Mouse (Mus musculus): ENCODE results near the gene Cap2. TPM values are rescaled to one million over a fixed set of nuclear protein-coding genes. Genes with fewer than 3 reads are reported as not detected.

Gene Cap2
- polyA plus RNA-seq, 1 experiment from 2014 or later = 182 TPM

GRCm38 (mm10) chr13:46669048-46669619, 167.5 kb downstream of the Cap2 start, which contains the start of gene Fam8a1:
Gene Fam8a1 (plus strand): TSS chr13:46669522.
- H3K4me3 ChIP-seq (ENCODE audit: low read length) = peak within 1 kb of the TSS; percentile 88
- peak within 1 kb of the TSS; percentile 95 for H3K9ac ChIP-seq (ENCODE audit: low read length)
- no peaks in the 10 kb centered on the region for H3K27me3 ChIP-seq (ENCODE audit: control insufficient read depth, insufficient read depth, low read length)
- peaks cover 9% of the 10 kb centered on the region for H3K36me3 ChIP-seq (ENCODE audit: control insufficient read depth, insufficient read depth)
- WGBS = 1% methylated on average over 46 of the region's 46 CpGs
- no peaks in the 10 kb centered on the region for H3K9me3 ChIP-seq (replicated peaks; ENCODE audit: control insufficient read depth, low read length)
- H3K4me2 ChIP-seq (ENCODE audit: low read depth, low read length) = peak within 1 kb of the TSS; percentile 82
- H3K27ac ChIP-seq (ENCODE audit: low read length) = peak within 1 kb of the TSS; percentile 83
- H3K4me1 ChIP-seq (ENCODE audit: control insufficient read depth, insufficient read depth, low read length) = peaks cover 7% of the 10 kb centered on the region
- peak; percentile 96 for ATAC-seq (replicated peaks; ENCODE audit: extremely low read depth, insufficient read depth, low FRiP score)

GRCm38 (mm10) chr13:46669620-46670271, 168.1 kb downstream of the Cap2 start:
- Histone ChIP-seq H3K9me3 (replicated peaks; ENCODE audit: control insufficient read depth, low read length) (no peaks in the 10 kb centered on the region), H3K27ac (ENCODE audit: low read length) (peak overlapping the region; percentile 83), H3K4me1 (ENCODE audit: control insufficient read depth, insufficient read depth, low read length) (peaks cover 10% of the 10 kb centered on the region), H3K9ac (ENCODE audit: low read length) (peak overlapping the region; percentile 95), H3K27me3 (ENCODE audit: control insufficient read depth, insufficient read depth, low read length) (no peaks in the 10 kb centered on the region), H3K4me3 (ENCODE audit: low read length) (peak overlapping the region; percentile 88), H3K4me2 (ENCODE audit: low read depth, low read length) (peak overlapping the region; percentile 82), H3K36me3 (ENCODE audit: control insufficient read depth, insufficient read depth) (peaks cover 15% of the 10 kb centered on the region)
- under 1% methylated on average over 58 of the region's 96 CpGs for WGBS
- ATAC-seq (replicated peaks; ENCODE audit: extremely low read depth, insufficient read depth, low FRiP score) = peak; percentile 55

GRCm38 (mm10) chr13:46670514-46670913, 168.9 kb downstream of the Cap2 start:
- Histone ChIP-seq H3K36me3 (ENCODE audit: control insufficient read depth, insufficient read depth) (peaks cover 22% of the 10 kb centered on the region), H3K9ac (ENCODE audit: low read length) (peak overlapping the region; percentile 95), H3K9me3 (replicated peaks; ENCODE audit: control insufficient read depth, low read length) (no peaks in the 10 kb centered on the region), H3K4me3 (ENCODE audit: low read length) (peak overlapping the region; percentile 88), H3K27ac (ENCODE audit: low read length) (0 out of 2 replicates have a peak overlapping the region, but pooled peaks have one; percentile 3), H3K4me1 (ENCODE audit: control insufficient read depth, insufficient read depth, low read length) (peaks cover 12% of the 10 kb centered on the region), H3K4me2 (ENCODE audit: low read depth, low read length) (peak overlapping the region; percentile 82), H3K27me3 (ENCODE audit: control insufficient read depth, insufficient read depth, low read length) (no peaks in the 10 kb centered on the region)
- 36% methylated on average over 9 of the region's 9 CpGs for WGBS
- ATAC-seq (replicated peaks; ENCODE audit: extremely low read depth, insufficient read depth, low FRiP score) = no peak

- WGBS = 48% methylated on average over 2 of the region's 2 CpGs
Observed at GRCm38 (mm10) chr13:46674601-46675000, 173.0 kb downstream of the Cap2 start.

GRCm38 (mm10) chr13:46677721-46678120, 176.1 kb downstream of the Cap2 start:
- 85% methylated on average over 4 of the region's 4 CpGs for WGBS
- Histone ChIP-seq H3K9ac (ENCODE audit: low read length) (no peak overlapping the region), H3K4me3 (ENCODE audit: low read length) (no peak overlapping the region), H3K36me3 (ENCODE audit: control insufficient read depth, insufficient read depth) (peaks cover 37% of the 10 kb centered on the region), H3K9me3 (replicated peaks; ENCODE audit: control insufficient read depth, low read length) (no peaks in the 10 kb centered on the region), H3K27ac (ENCODE audit: low read length) (no peak overlapping the region), H3K27me3 (ENCODE audit: control insufficient read depth, insufficient read depth, low read length) (no peaks in the 10 kb centered on the region), H3K4me1 (ENCODE audit: control insufficient read depth, insufficient read depth, low read length) (peaks cover 4% of the 10 kb centered on the region; the same call in 1 of the 2 replicates), H3K4me2 (ENCODE audit: low read depth, low read length) (no peak overlapping the region)
- ATAC-seq (replicated peaks; ENCODE audit: extremely low read depth, insufficient read depth, low FRiP score) = no peak

More at GRCm38 (mm10) chr13:46674601-46675000, 173.0 kb downstream of the Cap2 start:
- no peak overlapping the region for H3K4me2 ChIP-seq (ENCODE audit: low read depth, low read length)
- peaks cover 32% of the 10 kb centered on the region for H3K36me3 ChIP-seq (ENCODE audit: control insufficient read depth, insufficient read depth)
- H3K4me3 ChIP-seq (ENCODE audit: low read length) = no peak overlapping the region
- H3K4me1 ChIP-seq (ENCODE audit: control insufficient read depth, insufficient read depth, low read length) = peaks cover 10% of the 10 kb centered on the region
- H3K9me3 ChIP-seq (replicated peaks; ENCODE audit: control insufficient read depth, low read length) = no peaks in the 10 kb centered on the region
- ATAC-seq (replicated peaks; ENCODE audit: extremely low read depth, insufficient read depth, low FRiP score) = no peak
- no peak overlapping the region for H3K9ac ChIP-seq (ENCODE audit: low read length)
- H3K27ac ChIP-seq (ENCODE audit: low read length) = no peak overlapping the region
- H3K27me3 ChIP-seq (ENCODE audit: control insufficient read depth, insufficient read depth, low read length) = no peaks in the 10 kb centered on the region

- 45% methylated on average over 2 of the region's 2 CpGs for WGBS
- H3K4me3 ChIP-seq (ENCODE audit: low read length) = no peak overlapping the region
- H3K4me2 ChIP-seq (ENCODE audit: low read depth, low read length) = no peak overlapping the region
- no peaks in the 10 kb centered on the region; the same call in 1 of the 2 replicates for H3K4me1 ChIP-seq (ENCODE audit: control insufficient read depth, insufficient read depth, low read length)
- H3K27me3 ChIP-seq (ENCODE audit: control insufficient read depth, insufficient read depth, low read length) = no peaks in the 10 kb centered on the region
- H3K9me3 ChIP-seq (replicated peaks; ENCODE audit: control insufficient read depth, low read length) = no peaks in the 10 kb centered on the region
- peaks cover 41% of the 10 kb centered on the region for H3K36me3 ChIP-seq (ENCODE audit: control insufficient read depth, insufficient read depth)
- peak overlapping the region; percentile 55; the same call in 1 of the 2 replicates for H3K27ac ChIP-seq (ENCODE audit: low read length)
- H3K9ac ChIP-seq (ENCODE audit: low read length) = no peak overlapping the region
- peak; percentile 49; the same call in 1 of the 2 replicates for ATAC-seq (replicated peaks; ENCODE audit: extremely low read depth, insufficient read depth, low FRiP score)
Observed at GRCm38 (mm10) chr13:46682921-46683320, 181.3 kb downstream of the Cap2 start.

- Histone ChIP-seq H3K4me3 (ENCODE audit: low read length) (no peak overlapping the region), H3K9ac (ENCODE audit: low read length) (no peak overlapping the region), H3K4me2 (ENCODE audit: low read depth, low read length) (no peak overlapping the region), H3K36me3 (ENCODE audit: control insufficient read depth, insufficient read depth) (peaks cover 41% of the 10 kb centered on the region), H3K27me3 (ENCODE audit: control insufficient read depth, insufficient read depth, low read length) (no peaks in the 10 kb centered on the region), H3K27ac (ENCODE audit: low read length) (no peak overlapping the region), H3K9me3 (replicated peaks; ENCODE audit: control insufficient read depth, low read length) (no peaks in the 10 kb centered on the region), H3K4me1 (ENCODE audit: control insufficient read depth, insufficient read depth, low read length) (no peaks in the 10 kb centered on the region; the same call in 1 of the 2 replicates)
- ATAC-seq (replicated peaks; ENCODE audit: extremely low read depth, insufficient read depth, low FRiP score) = no peak
- 87% methylated on average over 1 of the region's 1 CpGs for WGBS
Observed at GRCm38 (mm10) chr13:46683370-46683769, 181.7 kb downstream of the Cap2 start.

- Histone ChIP-seq H3K4me3 (ENCODE audit: low read length) (no peak overlapping the region), H3K4me1 (ENCODE audit: control insufficient read depth, insufficient read depth, low read length) (no peaks in the 10 kb centered on the region), H3K9ac (ENCODE audit: low read length) (no peak overlapping the region), H3K36me3 (ENCODE audit: control insufficient read depth, insufficient read depth) (peaks cover 23% of the 10 kb centered on the region), H3K27ac (ENCODE audit: low read length) (no peak overlapping the region), H3K4me2 (ENCODE audit: low read depth, low read length) (no peak overlapping the region), H3K27me3 (ENCODE audit: control insufficient read depth, insufficient read depth, low read length) (no peaks in the 10 kb centered on the region), H3K9me3 (replicated peaks; ENCODE audit: control insufficient read depth, low read length) (no peaks in the 10 kb centered on the region)
- no peak for ATAC-seq (replicated peaks; ENCODE audit: extremely low read depth, insufficient read depth, low FRiP score)
- 80% methylated on average over 4 of the region's 4 CpGs for WGBS
Observed at GRCm38 (mm10) chr13:46690559-46691241, 189.1 kb downstream of the Cap2 start.
